Mouse (Mus musculus): ENCODE data around the gene Atoh1. TPM values are rescaled to one million over a fixed set of nuclear protein-coding genes. Genes with fewer than 3 reads are reported as not detected.

The Atoh1 gene
- polyA plus RNA-seq, 1 experiment from 2014 or later, result 0.07 TPM

DNA sequence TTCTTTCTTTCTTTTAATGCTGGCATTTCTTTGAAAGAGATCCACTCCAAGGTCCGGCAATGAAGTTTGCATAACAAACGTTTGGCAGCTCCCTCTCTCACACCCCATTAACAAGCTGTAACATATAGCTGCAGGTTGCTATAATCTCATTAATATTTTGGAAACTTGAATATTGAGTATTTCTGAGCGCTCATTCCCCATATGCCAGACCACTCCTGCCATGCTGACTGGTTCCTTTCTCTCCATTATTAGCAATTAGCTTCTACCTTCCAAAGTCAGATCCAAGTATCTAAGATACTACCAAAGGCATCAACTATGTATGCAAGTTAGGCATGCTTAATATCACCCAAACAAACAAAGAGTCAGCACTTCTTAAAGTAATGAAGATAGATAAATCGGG, 4.4 kb downstream of the Atoh1 start:
- Histone ChIP-seq H3K4me2 (ENCODE audit: low read length) (no peak overlapping the region), H3K4me1 (replicated peaks; ENCODE audit: insufficient read depth, low read length) (peaks cover 13% of the 10 kb centered on the region; the same call in 1 of the 2 replicates), H3K4me3 (replicated peaks; ENCODE audit: low read depth, low read length) (no peak overlapping the region), H3K27ac (no peak overlapping the region), H3K9ac (ENCODE audit: low read depth, low read length) (no peak overlapping the region), H3K36me3 (ENCODE audit: insufficient read depth, low read length) (no peaks in the 10 kb centered on the region), H3K9me3 (replicated peaks; ENCODE audit: low read length) (no peaks in the 10 kb centered on the region), H3K27me3 (ENCODE audit: insufficient read depth, low read length) (peaks cover 66% of the 10 kb centered on the region)
- under 1% methylated on average over 4 of the region's 4 CpGs for WGBS
- TF ChIP-seq CTCF (IDR thresholded peaks at IDR 0.05; ENCODE audit: low read depth), result no peak
- DNase-seq (ENCODE audit: low spot score), result no peak
- ATAC-seq (replicated peaks; ENCODE audit: low FRiP score, low read depth), result no peak

DNA sequence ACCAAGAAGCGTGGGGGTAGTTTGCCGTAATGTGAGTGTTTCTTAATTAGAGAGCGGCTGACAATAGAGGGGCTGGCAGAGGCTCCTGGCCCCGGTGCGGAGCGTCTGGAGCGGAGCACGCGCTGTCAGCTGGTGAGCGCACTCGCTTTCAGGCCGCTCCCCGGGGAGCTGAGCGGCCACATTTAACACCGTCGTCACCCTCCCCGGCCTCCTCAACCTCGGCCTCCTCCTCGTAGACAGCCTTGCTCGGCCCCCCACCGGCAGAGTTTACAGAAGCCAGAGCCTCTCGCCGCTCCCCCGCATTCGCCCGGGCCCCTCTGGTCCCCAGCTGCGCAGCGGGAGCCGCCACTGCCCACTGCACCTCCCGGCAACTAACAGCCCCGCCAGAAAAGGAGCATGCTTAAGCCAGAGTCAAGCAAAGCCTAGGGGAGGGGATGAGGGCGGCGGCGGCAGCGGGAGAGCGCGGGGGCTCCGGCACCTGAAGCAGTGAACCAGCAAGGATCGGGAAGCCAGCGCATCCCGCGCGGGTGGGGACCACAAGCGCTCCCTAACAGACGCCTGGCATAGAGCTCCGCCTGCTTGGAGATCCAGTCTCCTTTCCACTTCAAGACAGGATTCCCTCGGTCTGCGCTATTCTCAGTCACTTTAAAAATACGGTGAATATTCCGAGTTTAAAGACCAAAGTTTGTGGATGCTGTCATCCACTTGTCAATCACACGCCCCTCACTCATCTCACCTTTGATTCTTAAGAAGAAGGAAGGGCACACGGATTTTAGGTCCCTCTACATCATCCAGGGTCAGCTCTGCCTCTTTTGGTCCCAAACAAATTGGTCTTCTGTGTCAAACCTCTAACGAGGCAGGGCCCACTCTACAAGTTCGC, 5.8 kb downstream of the Atoh1 start:
- no peak for TF ChIP-seq CTCF (IDR thresholded peaks at IDR 0.05; ENCODE audit: low read depth)
- WGBS, result 3% methylated on average over 54 of the region's 54 CpGs
- 0 out of 2 replicates have a peak overlapping the region, but pooled peaks have one; percentile 5 for H3K9ac ChIP-seq (ENCODE audit: low read depth, low read length)
- no peak overlapping the region for H3K27ac ChIP-seq
- DNase-seq (ENCODE audit: low spot score) (no peak), ATAC-seq (replicated peaks; ENCODE audit: low FRiP score, low read depth) (peak; percentile 68; the same call in 1 of the 2 replicates)
- no peaks in the 10 kb centered on the region for H3K9me3 ChIP-seq (replicated peaks; ENCODE audit: low read length)
- peak overlapping the region; percentile 26 for H3K4me3 ChIP-seq (replicated peaks; ENCODE audit: low read depth, low read length)
- H3K27me3 ChIP-seq (ENCODE audit: insufficient read depth, low read length), result peaks cover 57% of the 10 kb centered on the region
- peaks cover 7% of the 10 kb centered on the region; the same call in 1 of the 2 replicates for H3K4me1 ChIP-seq (replicated peaks; ENCODE audit: insufficient read depth, low read length)
- peak overlapping the region; percentile 46 for H3K4me2 ChIP-seq (ENCODE audit: low read length)
- H3K36me3 ChIP-seq (ENCODE audit: insufficient read depth, low read length), result no peaks in the 10 kb centered on the region

DNA sequence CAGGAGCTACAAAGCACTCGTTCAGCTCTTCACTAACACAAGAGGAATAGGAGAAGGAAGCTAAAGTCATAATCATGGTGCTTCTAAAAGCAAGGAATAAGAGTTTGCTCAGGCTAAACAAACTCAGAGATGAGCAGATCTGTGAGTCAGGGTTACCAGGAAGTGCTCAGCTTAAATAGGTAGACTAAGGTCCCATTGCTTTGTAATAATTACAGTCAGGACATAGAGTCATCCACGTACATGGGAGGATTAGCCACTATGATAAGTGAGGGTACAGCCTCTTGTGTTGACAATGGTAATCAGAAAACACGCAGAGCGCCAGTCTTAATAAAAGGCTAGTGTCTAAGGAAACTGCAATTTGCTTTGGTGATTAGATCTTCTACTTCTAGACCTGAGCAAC, 7.4 kb downstream of the Atoh1 start:
- no peak for ATAC-seq (replicated peaks; ENCODE audit: low FRiP score, low read depth)

DNA sequence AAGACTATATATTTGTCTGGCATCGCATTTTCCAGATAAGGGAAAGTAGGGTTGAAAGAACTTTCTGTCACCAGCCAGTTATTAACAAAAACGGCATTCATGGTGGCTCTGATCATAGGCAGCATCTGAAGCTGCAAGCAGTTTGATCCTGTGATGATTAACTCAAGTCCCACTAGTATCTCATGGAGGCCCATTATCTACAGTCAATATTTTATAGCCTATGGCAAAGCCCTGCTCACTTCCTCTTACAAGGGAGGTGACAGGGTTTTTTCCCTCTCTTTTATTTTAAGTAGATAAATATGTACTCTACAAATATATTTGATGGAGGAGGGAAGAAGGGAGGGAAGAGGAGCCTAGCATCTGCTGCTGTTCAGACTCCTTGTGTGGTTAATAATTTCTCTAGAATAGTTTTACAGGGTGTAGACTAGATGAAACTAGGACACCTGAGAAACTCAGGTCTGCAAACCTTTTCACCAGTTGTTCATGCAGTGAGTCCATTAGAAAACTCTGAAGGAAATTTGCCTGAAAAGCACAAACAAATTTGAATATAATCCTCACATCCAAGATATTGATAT, 14.1 kb downstream of the Atoh1 start:
- Histone ChIP-seq H3K4me2 (ENCODE audit: low read length) (no peak overlapping the region), H3K4me1 (replicated peaks; ENCODE audit: insufficient read depth, low read length) (no peaks in the 10 kb centered on the region), H3K9me3 (replicated peaks; ENCODE audit: low read length) (no peaks in the 10 kb centered on the region), H3K4me3 (replicated peaks; ENCODE audit: low read depth, low read length) (no peak overlapping the region), H3K9ac (ENCODE audit: low read depth, low read length) (no peak overlapping the region), H3K36me3 (ENCODE audit: insufficient read depth, low read length) (no peaks in the 10 kb centered on the region), H3K27ac (no peak overlapping the region), H3K27me3 (ENCODE audit: insufficient read depth, low read length) (no peaks in the 10 kb centered on the region)
- ATAC-seq (replicated peaks; ENCODE audit: low FRiP score, low read depth) (no peak), DNase-seq (ENCODE audit: low spot score) (no peak)
- TF ChIP-seq CTCF (IDR thresholded peaks at IDR 0.05; ENCODE audit: low read depth), result no peak
- 60% methylated on average over 2 of the region's 2 CpGs for WGBS

More for the DNA sequence above, 7.4 kb downstream of the Atoh1 start:
- Histone ChIP-seq H3K4me3 (replicated peaks; ENCODE audit: low read depth, low read length) (no peak overlapping the region), H3K9ac (ENCODE audit: low read depth, low read length) (no peak overlapping the region), H3K9me3 (replicated peaks; ENCODE audit: low read length) (no peaks in the 10 kb centered on the region), H3K36me3 (ENCODE audit: insufficient read depth, low read length) (no peaks in the 10 kb centered on the region), H3K27ac (no peak overlapping the region), H3K27me3 (ENCODE audit: insufficient read depth, low read length) (peaks cover 43% of the 10 kb centered on the region), H3K4me2 (ENCODE audit: low read length) (no peak overlapping the region), H3K4me1 (replicated peaks; ENCODE audit: insufficient read depth, low read length) (0 out of 2 replicates have a peak, but pooled peaks cover 3% of the 10 kb centered on the region)
- no peak for TF ChIP-seq CTCF (IDR thresholded peaks at IDR 0.05; ENCODE audit: low read depth)
- no peak for DNase-seq (ENCODE audit: low spot score)
- 80% methylated on average over 4 of the region's 4 CpGs for WGBS

DNA sequence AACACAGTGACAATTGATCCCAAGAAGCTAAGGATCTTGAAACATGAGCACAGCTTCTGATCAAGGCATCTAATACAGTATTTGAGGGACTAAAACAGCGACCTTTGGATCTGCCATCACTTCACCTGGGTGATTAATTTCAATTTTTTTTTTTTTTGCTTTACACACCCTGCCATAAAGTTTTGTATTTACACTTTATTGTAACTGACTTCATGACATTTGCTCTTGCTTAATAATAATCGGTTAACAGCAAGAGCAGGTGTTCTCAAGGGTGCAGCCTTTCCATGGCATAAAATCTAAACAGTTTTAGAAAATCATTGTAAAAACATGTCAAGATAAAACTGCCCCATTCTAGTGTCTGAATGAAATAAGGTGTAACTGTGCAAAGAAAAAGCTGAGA, 25.6 kb downstream of the Atoh1 start:
- no peaks in the 10 kb centered on the region for H3K9me3 ChIP-seq (replicated peaks; ENCODE audit: low read length)
- no peak for TF ChIP-seq CTCF (IDR thresholded peaks at IDR 0.05; ENCODE audit: low read depth)
- ATAC-seq (replicated peaks; ENCODE audit: low FRiP score, low read depth), result no peak
- no peak overlapping the region for H3K4me2 ChIP-seq (ENCODE audit: low read length)
- H3K4me3 ChIP-seq (replicated peaks; ENCODE audit: low read depth, low read length), result no peak overlapping the region
- no peak for DNase-seq (ENCODE audit: low spot score)
- no peak overlapping the region for H3K27ac ChIP-seq
- H3K9ac ChIP-seq (ENCODE audit: low read depth, low read length), result no peak overlapping the region
- no peaks in the 10 kb centered on the region for H3K36me3 ChIP-seq (ENCODE audit: insufficient read depth, low read length)
- H3K27me3 ChIP-seq (ENCODE audit: insufficient read depth, low read length), result no peaks in the 10 kb centered on the region
- WGBS, result 82% methylated on average over 2 of the region's 2 CpGs
- no peaks in the 10 kb centered on the region for H3K4me1 ChIP-seq (replicated peaks; ENCODE audit: insufficient read depth, low read length)

DNA sequence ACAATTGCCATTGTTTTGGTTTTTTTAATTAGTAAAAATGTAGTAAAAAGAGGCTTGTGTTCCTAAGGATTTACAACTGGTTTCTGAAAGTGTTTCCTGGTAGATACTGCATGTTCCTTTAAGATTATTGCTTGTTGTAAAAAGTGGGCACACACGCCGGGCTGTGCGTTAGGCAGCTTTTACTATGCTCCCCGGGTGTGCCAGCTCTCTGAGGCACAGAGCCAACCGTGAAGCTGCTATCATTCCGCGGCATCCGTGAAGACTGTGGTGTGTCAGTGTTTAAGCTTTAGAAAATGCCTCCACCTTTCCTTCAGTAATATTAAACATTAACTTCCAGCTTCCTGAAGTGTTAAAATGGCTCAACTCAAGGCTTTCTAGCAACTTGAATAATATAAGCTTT, 35.0 kb downstream of the Atoh1 start:
- TF ChIP-seq CTCF (IDR thresholded peaks at IDR 0.05; ENCODE audit: low read depth), result no peak
- WGBS, result 31% methylated on average over 8 of the region's 8 CpGs
- no peaks in the 10 kb centered on the region for H3K36me3 ChIP-seq (ENCODE audit: insufficient read depth, low read length)
- no peaks in the 10 kb centered on the region for H3K9me3 ChIP-seq (replicated peaks; ENCODE audit: low read length)
- H3K4me2 ChIP-seq (ENCODE audit: low read length), result peak overlapping the region; percentile 18; the same call in 1 of the 2 replicates
- H3K4me1 ChIP-seq (replicated peaks; ENCODE audit: insufficient read depth, low read length), result no peaks in the 10 kb centered on the region
- H3K9ac ChIP-seq (ENCODE audit: low read depth, low read length), result no peak overlapping the region
- no peak overlapping the region for H3K4me3 ChIP-seq (replicated peaks; ENCODE audit: low read depth, low read length)
- no peaks in the 10 kb centered on the region for H3K27me3 ChIP-seq (ENCODE audit: insufficient read depth, low read length)
- ATAC-seq (replicated peaks; ENCODE audit: low FRiP score, low read depth), result no peak
- H3K27ac ChIP-seq, result no peak overlapping the region
- no peak for DNase-seq (ENCODE audit: low spot score)
